Mouse (Mus musculus): Measurements from ENCODE around the gene Tns1. TPM values are rescaled to one million over a fixed set of nuclear protein-coding genes. Genes with fewer than 3 reads are reported as not detected.
A peak's percentile ranks its signal among the peaks of the same experiment; 100 is the strongest.

Tns1 gene
- polyA plus RNA-seq, 1 experiment from 2014 or later, result 184 TPM

DNA sequence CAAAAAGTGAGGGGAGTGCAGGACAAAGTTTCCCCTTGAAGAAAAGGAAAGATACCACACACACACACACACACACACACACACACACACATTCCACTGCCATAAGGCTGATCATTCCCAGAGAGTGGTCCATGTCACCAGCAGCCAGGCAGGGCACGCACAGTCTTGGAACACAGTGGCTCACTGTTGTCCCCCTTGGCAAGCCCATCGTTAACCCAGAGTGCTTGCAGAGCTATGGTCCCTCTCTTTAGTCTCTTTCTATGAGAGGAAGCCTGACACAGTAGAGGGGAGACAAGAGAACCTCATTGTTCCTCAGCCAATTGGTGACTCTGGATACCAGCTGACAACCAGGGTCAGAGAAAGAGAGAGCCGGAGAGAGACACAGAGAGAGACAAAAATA, 179.9 kb downstream of the Tns1 start:
- H3K27me3 ChIP-seq (replicated peaks; ENCODE audit: insufficient read depth, low read length), result no peaks in the 10 kb centered on the region
- 56% methylated on average over 3 of the region's 3 CpGs for WGBS
- peaks cover 9% of the 10 kb centered on the region; the same call in 1 of the 2 replicates for H3K36me3 ChIP-seq (ENCODE audit: insufficient read depth, low read length)
- DNase-seq (ENCODE audit: low spot score), result no peak
- no peaks in the 10 kb centered on the region; the same call in 1 of the 2 replicates for H3K4me1 ChIP-seq (ENCODE audit: insufficient read depth, low read depth, low read length)
- no peaks in the 10 kb centered on the region for H3K9me3 ChIP-seq (ENCODE audit: low read length)
- peak overlapping the region; percentile 32; the same call in 1 of the 2 replicates for H3K27ac ChIP-seq (ENCODE audit: low read length)
- ATAC-seq, result no peak
- no peak overlapping the region for H3K9ac ChIP-seq (replicated peaks; ENCODE audit: low read depth)
- no peak overlapping the region for H3K4me3 ChIP-seq (ENCODE audit: low read depth, low read length)
- H3K4me2 ChIP-seq (replicated peaks; ENCODE audit: low read depth, low read length), result no peak overlapping the region
- TF ChIP-seq EP300 (IDR thresholded peaks at IDR 0.05) (no peak), CTCF (IDR thresholded peaks at IDR 0.05) (no peak)

DNA sequence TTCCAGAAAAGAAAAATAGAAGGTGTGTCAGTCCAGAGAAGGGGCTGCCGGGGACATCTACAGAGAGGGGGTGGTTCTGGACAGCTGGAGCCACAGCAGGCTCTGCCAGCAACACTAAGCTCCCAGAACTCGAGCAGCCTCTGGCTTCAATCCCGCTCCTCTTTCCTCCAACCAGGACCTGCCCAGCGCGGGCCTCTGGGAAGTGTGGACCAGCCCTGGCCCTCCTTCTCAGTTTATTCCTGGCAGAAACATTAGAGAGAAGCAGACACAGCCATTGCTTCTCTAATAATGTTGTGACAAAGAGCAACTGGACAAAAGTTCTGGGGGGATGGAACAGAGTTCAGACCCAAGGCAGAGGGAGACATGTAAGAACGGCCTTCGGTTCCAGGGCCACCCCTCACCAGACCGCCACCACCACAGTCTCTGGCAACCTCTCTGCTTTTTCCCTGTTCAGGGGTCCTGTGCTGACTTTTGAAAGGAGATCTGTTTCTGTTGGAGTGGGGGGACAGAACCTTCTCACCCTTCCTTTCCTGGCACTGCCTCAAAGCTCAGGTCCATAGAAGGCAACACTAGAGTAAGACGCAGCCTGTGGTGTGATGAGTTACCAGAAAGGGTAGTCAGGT, 180.5 kb downstream of the Tns1 start:
- 59% methylated on average over 9 of the region's 9 CpGs for WGBS
- ATAC-seq (peak; percentile 27), DNase-seq (ENCODE audit: low spot score) (peak; percentile 60)
- H3K36me3 ChIP-seq (ENCODE audit: insufficient read depth, low read length), result peaks cover 9% of the 10 kb centered on the region; the same call in 1 of the 2 replicates
- TF ChIP-seq EP300 (IDR thresholded peaks at IDR 0.05), result no peak
- TF ChIP-seq CTCF (IDR thresholded peaks at IDR 0.05), result no peak
- no peaks in the 10 kb centered on the region; the same call in 1 of the 2 replicates for H3K4me1 ChIP-seq (ENCODE audit: insufficient read depth, low read depth, low read length)
- no peak overlapping the region for H3K9ac ChIP-seq (replicated peaks; ENCODE audit: low read depth)
- H3K4me3 ChIP-seq (ENCODE audit: low read depth, low read length), result no peak overlapping the region
- H3K27me3 ChIP-seq (replicated peaks; ENCODE audit: insufficient read depth, low read length), result no peaks in the 10 kb centered on the region
- peak overlapping the region; percentile 15; the same call in 1 of the 2 replicates for H3K27ac ChIP-seq (ENCODE audit: low read length)
- no peak overlapping the region for H3K4me2 ChIP-seq (replicated peaks; ENCODE audit: low read depth, low read length)
- no peaks in the 10 kb centered on the region for H3K9me3 ChIP-seq (ENCODE audit: low read length)

DNA sequence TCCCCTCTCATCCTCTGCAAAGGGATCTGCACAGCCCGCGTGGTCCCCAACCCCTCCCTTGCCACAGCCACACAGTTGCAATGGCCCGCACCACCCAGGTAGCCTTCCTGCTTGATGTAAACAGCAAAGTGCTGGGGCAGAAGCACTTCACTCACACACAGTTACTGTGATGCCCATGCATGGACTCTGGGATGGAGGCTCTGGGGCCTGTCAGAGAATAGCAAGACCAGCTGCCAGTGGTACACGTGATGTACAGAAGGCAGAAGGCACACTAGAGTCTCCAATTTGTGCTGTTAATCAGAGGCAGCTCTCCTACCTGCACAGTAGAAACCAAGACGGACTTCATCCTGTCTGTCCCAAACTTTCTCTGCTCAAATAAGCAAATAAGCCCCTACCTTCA, 181.0 kb downstream of the Tns1 start:
- no peak for TF ChIP-seq CTCF (IDR thresholded peaks at IDR 0.05)
- no peak for TF ChIP-seq EP300 (IDR thresholded peaks at IDR 0.05)

DNA sequence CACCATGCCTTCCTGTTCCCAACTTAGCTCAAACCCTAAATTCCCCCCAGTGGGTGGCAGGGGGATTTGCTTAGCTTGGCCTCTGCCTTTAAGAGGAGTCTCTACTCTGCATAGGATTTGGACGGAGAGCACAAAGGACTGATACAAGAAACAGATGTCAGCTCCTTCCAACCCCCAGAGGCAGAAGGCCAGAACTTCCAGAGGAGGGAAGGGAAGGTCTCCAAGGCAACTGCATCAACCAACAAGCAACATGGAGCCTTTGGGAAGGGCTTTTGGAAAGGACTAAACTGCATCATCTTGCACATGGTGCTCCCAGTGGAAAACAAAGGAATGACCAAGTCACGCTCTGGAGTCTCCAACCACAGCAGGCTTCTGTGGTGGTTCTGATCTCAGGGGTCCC, 182.0 kb downstream of the Tns1 start:
- Histone ChIP-seq H3K9ac (replicated peaks; ENCODE audit: low read depth) (no peak overlapping the region), H3K4me1 (ENCODE audit: insufficient read depth, low read depth, low read length) (no peaks in the 10 kb centered on the region; the same call in none of the 2 replicates), H3K4me2 (replicated peaks; ENCODE audit: low read depth, low read length) (no peak overlapping the region), H3K9me3 (ENCODE audit: low read length) (no peaks in the 10 kb centered on the region), H3K36me3 (ENCODE audit: insufficient read depth, low read length) (peaks cover 11% of the 10 kb centered on the region; the same call in 1 of the 2 replicates), H3K27me3 (replicated peaks; ENCODE audit: insufficient read depth, low read length) (no peaks in the 10 kb centered on the region), H3K27ac (ENCODE audit: low read length) (no peak overlapping the region), H3K4me3 (ENCODE audit: low read depth, low read length) (no peak overlapping the region)
- no peak for TF ChIP-seq EP300 (IDR thresholded peaks at IDR 0.05)
- TF ChIP-seq CTCF (IDR thresholded peaks at IDR 0.05), result peak; percentile 26
- DNase-seq (ENCODE audit: low spot score) (peak; percentile 65), ATAC-seq (peak; percentile 16)
- 65% methylated on average over 2 of the region's 2 CpGs for WGBS

More for the DNA sequence above, 181.0 kb downstream of the Tns1 start:
- Histone ChIP-seq H3K4me3 (ENCODE audit: low read depth, low read length) (no peak overlapping the region), H3K4me1 (ENCODE audit: insufficient read depth, low read depth, low read length) (no peaks in the 10 kb centered on the region; the same call in 1 of the 2 replicates), H3K9ac (replicated peaks; ENCODE audit: low read depth) (no peak overlapping the region), H3K27me3 (replicated peaks; ENCODE audit: insufficient read depth, low read length) (no peaks in the 10 kb centered on the region), H3K27ac (ENCODE audit: low read length) (no peak overlapping the region), H3K4me2 (replicated peaks; ENCODE audit: low read depth, low read length) (no peak overlapping the region), H3K9me3 (ENCODE audit: low read length) (no peaks in the 10 kb centered on the region), H3K36me3 (ENCODE audit: insufficient read depth, low read length) (peaks cover 9% of the 10 kb centered on the region; the same call in 1 of the 2 replicates)
- no peak for ATAC-seq
- DNase-seq (ENCODE audit: low spot score), result no peak
- 87% methylated on average over 5 of the region's 5 CpGs for WGBS

DNA sequence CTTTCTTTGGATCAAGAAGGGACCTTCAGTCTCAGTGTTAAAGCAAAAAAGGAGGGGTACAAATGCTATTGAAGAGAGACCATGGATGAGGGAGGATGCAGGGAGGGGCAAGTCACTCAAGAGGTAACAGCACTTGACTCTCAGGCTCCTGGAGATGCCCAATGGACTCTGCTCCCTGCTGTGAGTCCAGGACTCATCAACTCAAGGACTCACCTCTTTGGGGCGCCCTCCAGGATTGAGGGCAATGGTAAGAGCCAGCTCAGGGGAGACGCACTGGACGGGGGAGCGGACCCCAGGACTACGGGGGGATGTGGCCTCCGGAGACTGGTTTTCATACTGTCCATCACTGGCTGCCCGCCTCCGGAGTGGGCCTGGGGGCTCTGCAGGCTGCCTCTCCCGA, 182.6 kb downstream of the Tns1 start:
- ATAC-seq (no peak), DNase-seq (ENCODE audit: low spot score) (no peak)
- no peaks in the 10 kb centered on the region for H3K9me3 ChIP-seq (ENCODE audit: low read length)
- H3K27me3 ChIP-seq (replicated peaks; ENCODE audit: insufficient read depth, low read length), result no peaks in the 10 kb centered on the region
- H3K27ac ChIP-seq (ENCODE audit: low read length), result no peak overlapping the region
- 89% methylated on average over 9 of the region's 9 CpGs for WGBS
- H3K4me3 ChIP-seq (ENCODE audit: low read depth, low read length), result no peak overlapping the region
- no peaks in the 10 kb centered on the region; the same call in none of the 2 replicates for H3K4me1 ChIP-seq (ENCODE audit: insufficient read depth, low read depth, low read length)
- no peak for TF ChIP-seq EP300 (IDR thresholded peaks at IDR 0.05)
- TF ChIP-seq CTCF (IDR thresholded peaks at IDR 0.05), result no peak
- peaks cover 16% of the 10 kb centered on the region; the same call in 1 of the 2 replicates for H3K36me3 ChIP-seq (ENCODE audit: insufficient read depth, low read length)
- H3K4me2 ChIP-seq (replicated peaks; ENCODE audit: low read depth, low read length), result no peak overlapping the region
- H3K9ac ChIP-seq (replicated peaks; ENCODE audit: low read depth), result no peak overlapping the region

DNA sequence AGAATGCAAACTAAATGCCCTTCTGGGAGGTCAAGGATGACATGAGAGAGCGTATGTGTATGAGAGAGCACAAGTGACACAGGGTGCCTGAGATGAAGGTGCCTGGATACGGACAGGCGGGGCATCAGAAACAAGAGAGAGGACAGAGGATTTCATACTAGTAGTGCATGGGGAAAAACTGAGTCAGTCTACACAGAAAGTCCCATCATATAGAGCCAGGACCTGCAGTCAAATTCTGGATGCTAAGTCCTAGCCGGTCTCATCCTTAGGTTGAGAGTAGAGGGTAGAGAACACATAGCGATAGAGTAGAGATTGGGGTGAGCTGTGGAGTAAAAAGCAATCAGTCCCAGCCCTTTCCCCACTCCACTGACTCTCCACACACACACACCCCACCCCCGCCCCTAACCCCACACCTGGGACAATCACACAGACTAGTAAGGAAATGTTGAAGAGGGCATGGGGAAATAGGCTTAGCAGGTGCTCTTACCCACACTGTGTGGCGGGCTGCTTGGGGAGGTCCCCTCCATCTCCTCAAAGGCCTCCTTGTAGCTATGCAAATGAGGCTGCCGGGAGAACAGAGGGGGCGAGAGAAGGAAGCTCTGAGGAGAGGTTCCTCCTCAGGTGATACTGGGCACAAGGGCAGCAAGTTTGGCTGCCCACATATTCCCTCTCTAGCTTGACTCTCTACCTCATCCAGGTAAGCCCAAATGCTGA, 183.6 kb downstream of the Tns1 start:
- Histone ChIP-seq H3K4me1 (ENCODE audit: insufficient read depth, low read depth, low read length) (peaks cover 4% of the 10 kb centered on the region), H3K4me3 (ENCODE audit: low read depth, low read length) (no peak overlapping the region), H3K4me2 (replicated peaks; ENCODE audit: low read depth, low read length) (no peak overlapping the region), H3K9me3 (ENCODE audit: low read length) (no peaks in the 10 kb centered on the region), H3K27ac (ENCODE audit: low read length) (no peak overlapping the region), H3K27me3 (replicated peaks; ENCODE audit: insufficient read depth, low read length) (no peaks in the 10 kb centered on the region), H3K9ac (replicated peaks; ENCODE audit: low read depth) (no peak overlapping the region), H3K36me3 (ENCODE audit: insufficient read depth, low read length) (peaks cover 24% of the 10 kb centered on the region)
- DNase-seq (ENCODE audit: low spot score), result peak; percentile 62
- peak; percentile 34 for ATAC-seq
- TF ChIP-seq EP300 (IDR thresholded peaks at IDR 0.05) (no peak), CTCF (IDR thresholded peaks at IDR 0.05) (no peak)
- WGBS, result 75% methylated on average over 9 of the region's 9 CpGs

Data from lung, postnatal 0 days (tissue).